Mouse (Mus musculus) right cerebral cortex, adult 18-20 months (tissue): ENCODE results near the gene Gm20820.
"Not testable (repeated sequence)": the region's sequence is repeated elsewhere in the genome, so short reads cannot be mapped to it uniquely, and the experiment has no call there.

Experiments
- DNase-seq: peaks from one replicate; pipeline ENCODE4 v3.0.0; 2022; ENCODE audit warnings: mixed read lengths

The Gm20820 gene

GRCm38 (mm10) chrY:86061472-86061871, at the start of gene Gm20820:
Gene Gm20820 (plus strand): TSS chrY:86061772.
- not testable (repeated sequence) for DNase-seq
